In genomic region chr13:63562972-63563780, GRCm38 (mm10) we compare ENCODE assay signal across 8 mouse cellular contexts. TPM values are rescaled to one million over a fixed set of nuclear protein-coding genes. Genes with fewer than 3 reads are reported as not detected.
DNase-seq lines count a peak whose midpoint lies in the region; ATAC-seq lines count a peak whose summit lies in the region.

No protein-coding gene starts in this region.

- no peaks in the 10 kb centered on the region for H3K27me3 ChIP-seq in hindbrain, embryonic 14.5 days (ENCODE audit: control insufficient read depth, insufficient read depth, low read length)

- DNase-seq in MN1 (ENCODE audit: low spot score), result peak; percentile 79
- peak; percentile 72 for DNase-seq in cerebellum, adult 9-10 months
- peak; percentile 65 to 66 for DNase-seq in frontal cortex, postnatal 36 days (ENCODE audit: low spot score in 2 of 2)
- DNase-seq in hindbrain, embryonic 14.5 days (ENCODE audit: low spot score), result peak; percentile 82
- DNase-seq in left cerebral cortex, postnatal 25 days (ENCODE audit: low spot score in 2 of 2), result peak; percentile 53 to 72
- peak; percentile 38 to 47 for DNase-seq in right cerebral cortex, postnatal 36 days (ENCODE audit: low spot score in 2 of 2)
- peak; percentile 77 to 80 for DNase-seq in urinary bladder, postnatal 4 days (ENCODE audit: low spot score in 2 of 2)

- peak overlapping the region; percentile 98 for H3K27ac ChIP-seq in hindbrain, embryonic 14.5 days

- intact Hi-C loops in left cerebral cortex, postnatal 25 days (cut with DNase I), result loop anchor here (1.0 kb wide), 1 partner anchor 11 kb away; no protein-coding TSS in a partner anchor

- peak overlapping the region; percentile 96 for H3K4me3 ChIP-seq in hindbrain, embryonic 14.5 days (replicated peaks; ENCODE audit: low read length)

- peak overlapping the region; percentile 95 for H3K9ac ChIP-seq in hindbrain, embryonic 14.5 days

- no peaks in the 10 kb centered on the region for H3K36me3 ChIP-seq in hindbrain, embryonic 14.5 days (replicated peaks; ENCODE audit: control insufficient read depth, insufficient read depth)

- H3K4me1 ChIP-seq in hindbrain, embryonic 14.5 days (replicated peaks; ENCODE audit: control insufficient read depth, insufficient read depth, low read length), result peaks cover 48% of the 10 kb centered on the region

- under 1% methylated on average over 50 of the region's 51 CpGs for WGBS in hindbrain, embryonic 14.5 days

- ATAC-seq in hindbrain, embryonic 14.5 days (ENCODE audit: low FRiP score), result peak; percentile 66
- peak; percentile 58 for ATAC-seq in megakaryocyte-erythroid progenitor cell, adult 5-6 weeks (replicated peaks; ENCODE audit: low FRiP score, low TSS enrichment, poor library complexity, severe bottlenecking)

- H3K9me3 ChIP-seq in hindbrain, embryonic 14.5 days (ENCODE audit: control insufficient read depth, low read length), result no peaks in the 10 kb centered on the region

- peak overlapping the region; percentile 85 for H3K4me2 ChIP-seq in hindbrain, embryonic 14.5 days (replicated peaks)

RNA-seq across cellular contexts. Expression of gene Ptch1, which starts 10.2 kb away (rescaled TPM):
- 22.7 and 24.2 TPM in 2 replicates for polyA plus RNA-seq in hindbrain, embryonic 14.5 days (2014; fragmentation: Nextera tagmentation; extraction: Ambion mirVana)
- 10 to 100 TPM; 44.5 to 48.0 TPM for total RNA-seq in left cerebral cortex, postnatal 25 days (2021)
- 17.2 and 28.8 TPM in 2 replicates for total RNA-seq in megakaryocyte-erythroid progenitor cell, adult 5-6 weeks (2014; fragmentation: Nextera tagmentation)
- total RNA-seq in megakaryocyte-erythroid progenitor cell, adult 5-6 weeks (2017), result 13.1 and 26.9 TPM in 2 replicates

Comparison
In these comparisons a context has a peak if more than half of its experiments do, and no peak if none do; other contexts are left out.
1. Peak in every context shown above with its lines: DNase-seq, ATAC-seq, H3K4me3 ChIP-seq and H3K27ac ChIP-seq.